Mouse (Mus musculus) ES-E14 (cell line): Measurements from ENCODE around the gene Helt.

ENCODE experiments used
- CHD2 ChIP-seq: IDR thresholded peaks from 2 replicates; pipeline ENCODE4 v1.6.1; 2014; ENCODE audit warnings: mild to moderate bottlenecking, low read depth, low read length, inconsistent platforms
- HCFC1 ChIP-seq: IDR thresholded peaks from 2 replicates; pipeline ENCODE4 v1.6.1; 2012; ENCODE audit warnings: low read length, inconsistent platforms, borderline replicate concordance; ENCODE audit not compliant: insufficient read depth
- MAFK ChIP-seq: IDR thresholded peaks from 2 replicates; pipeline ENCODE4 v1.6.1; 2014; ENCODE audit warnings: mild to moderate bottlenecking, low read depth, low read length, inconsistent platforms; ENCODE audit not compliant: insufficient read depth
- ZC3H11A ChIP-seq: IDR thresholded peaks from 2 replicates; pipeline ENCODE4 v1.6.1; 2012; ENCODE audit warnings: low read depth, mild to moderate bottlenecking, inconsistent platforms, low read length, borderline replicate concordance
- ZNF384 ChIP-seq: IDR thresholded peaks from 2 replicates; pipeline ENCODE4 v1.6.1; 2012; ENCODE audit warnings: low read depth, low read length, inconsistent platforms

- TF ChIP-seq CHD2: no peak
- no peak for TF ChIP-seq ZNF384
- TF ChIP-seq ZC3H11A: no peak
- no peak for TF ChIP-seq HCFC1
- TF ChIP-seq MAFK: no peak
Measured at GRCm38 (mm10) chr8:46288021-46288420, 6.5 kb downstream of the Helt start.
